Mouse (Mus musculus) spleen, embryonic (tissue): ENCODE measurements around the gene Tstd3.
"Not testable (repeated sequence)": the region's sequence is repeated elsewhere in the genome, so short reads cannot be mapped to it uniquely, and the experiment has no call there.

ENCODE experiments used
- CTCF ChIA-PET: fragments of 350-600 bp; sonication (Branson Sonifier 250); formaldehyde crosslinking; loops from one replicate; lab custom pipeline; 2022; lab: Charles Lee

Tstd3 gene

GRCm38 (mm10) chr4:21755123-21755789 is 11.8 kb downstream of the Tstd3 start:
- CTCF ChIA-PET, result no interaction called here

GRCm38 (mm10) chr4:21745723-21746122 is 21.3 kb downstream of the Tstd3 start:
- CTCF ChIA-PET, result interaction anchor here (0.6 kb wide), 1 partner anchor 41 kb away, joined by 3 read pairs; no protein-coding TSS in a partner anchor

- CTCF ChIA-PET, result not testable (repeated sequence)
These were observed 22.9 kb downstream of the Tstd3 start for GRCm38 (mm10) chr4:21744142-21744541.

GRCm38 (mm10) chr4:21739169-21739568 is 27.8 kb downstream of the Tstd3 start:
- CTCF ChIA-PET, result no interaction called here

GRCm38 (mm10) chr4:21727615-21728165 is 39.3 kb downstream of the Tstd3 start, which contains the start of gene Ccnc:
Gene Ccnc (plus strand): TSS chr4:21727701.
- CTCF ChIA-PET, result no interaction called here

GRCm38 (mm10) chr4:21726912-21727614 is 39.9 kb downstream of the Tstd3 start:
- CTCF ChIA-PET, result no interaction called here

GRCm38 (mm10) chr4:21722752-21723334 is 44.2 kb downstream of the Tstd3 start:
- CTCF ChIA-PET, result interaction anchor here (0.6 kb wide), 1 partner anchor 91 kb away, joined by 3 read pairs; no protein-coding TSS in a partner anchor

- CTCF ChIA-PET, result no interaction called here
These were observed 54.9 kb downstream of the Tstd3 start for GRCm38 (mm10) chr4:21712147-21712546.
